1 mouse cellular context compared by ENCODE assay signal in genomic region chr2:121178828-121179479, GRCm38 (mm10).
A peak's percentile ranks its signal among the peaks of the same experiment; 100 is the strongest.
TF ChIP-seq lines count a peak whose summit lies in the region.

No protein-coding gene starts in this region.

TF ChIP-seq in MEL, 35 proteins besides CTCF, POLR2A, EP300 and RAD21:
- TF ChIP-seq MAFK (IDR thresholded peaks at IDR 0.05; ENCODE audit: borderline replicate concordance, low read depth, low read length) (no peak), SMC3 (IDR thresholded peaks at IDR 0.05; ENCODE audit: low read depth, low read length) (peak; percentile 33; the same call in 1 of the 2 replicates)
